Mouse (Mus musculus) ES-E14 (cell line): ENCODE measurements around the gene Zfp597.

ENCODE experiments used
- CHD2 ChIP-seq: IDR thresholded peaks from 2 replicates; pipeline ENCODE4 v1.6.1; 2014; ENCODE audit warnings: mild to moderate bottlenecking, low read depth, low read length, inconsistent platforms
- HCFC1 ChIP-seq: IDR thresholded peaks from 2 replicates; pipeline ENCODE4 v1.6.1; 2012; ENCODE audit warnings: low read length, inconsistent platforms, borderline replicate concordance; ENCODE audit not compliant: insufficient read depth
- MAFK ChIP-seq: IDR thresholded peaks from 2 replicates; pipeline ENCODE4 v1.6.1; 2014; ENCODE audit warnings: mild to moderate bottlenecking, low read depth, low read length, inconsistent platforms; ENCODE audit not compliant: insufficient read depth
- ZC3H11A ChIP-seq: IDR thresholded peaks from 2 replicates; pipeline ENCODE4 v1.6.1; 2012; ENCODE audit warnings: low read depth, mild to moderate bottlenecking, inconsistent platforms, low read length, borderline replicate concordance
- ZNF384 ChIP-seq: IDR thresholded peaks from 2 replicates; pipeline ENCODE4 v1.6.1; 2012; ENCODE audit warnings: low read depth, low read length, inconsistent platforms

GRCm38 (mm10) chr16:3933536-3933935 lies 49.2 kb upstream of the Zfp597 start:
- TF ChIP-seq ZC3H11A: no peak
- TF ChIP-seq CHD2: no peak
- TF ChIP-seq HCFC1: no peak
- TF ChIP-seq ZNF384: no peak
- no peak for TF ChIP-seq MAFK
